Mouse (Mus musculus): Measurements from ENCODE around the gene Hs3st4. TPM values are rescaled to one million over a fixed set of nuclear protein-coding genes. Genes with fewer than 3 reads are reported as not detected.

Gene Hs3st4
- polyA plus RNA-seq, 1 experiment from 2014 or later: 18.0 TPM

DNA sequence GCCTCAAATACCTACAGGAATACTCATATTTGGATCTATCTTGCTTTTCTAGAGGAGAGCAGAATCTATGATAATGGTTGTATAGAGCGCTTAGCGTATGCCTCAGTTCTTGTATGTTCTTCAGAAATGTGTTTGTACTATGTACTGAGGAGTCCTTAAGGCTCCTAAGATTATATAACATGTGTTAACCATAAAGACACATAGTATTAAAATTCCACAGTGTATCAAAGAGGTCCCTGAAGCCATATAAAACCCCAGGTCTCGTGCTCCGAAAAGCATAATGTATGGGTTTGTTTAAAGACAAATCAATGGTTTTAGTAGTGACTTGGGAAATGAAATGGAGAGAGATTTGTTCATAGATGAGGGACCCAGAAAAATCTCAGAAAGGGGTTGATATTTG, 371.4 kb downstream of the Hs3st4 start:
- no peaks in the 10 kb centered on the region for H3K27me3 ChIP-seq (replicated peaks; ENCODE audit: control insufficient read depth, insufficient read depth, low read length)

DNA sequence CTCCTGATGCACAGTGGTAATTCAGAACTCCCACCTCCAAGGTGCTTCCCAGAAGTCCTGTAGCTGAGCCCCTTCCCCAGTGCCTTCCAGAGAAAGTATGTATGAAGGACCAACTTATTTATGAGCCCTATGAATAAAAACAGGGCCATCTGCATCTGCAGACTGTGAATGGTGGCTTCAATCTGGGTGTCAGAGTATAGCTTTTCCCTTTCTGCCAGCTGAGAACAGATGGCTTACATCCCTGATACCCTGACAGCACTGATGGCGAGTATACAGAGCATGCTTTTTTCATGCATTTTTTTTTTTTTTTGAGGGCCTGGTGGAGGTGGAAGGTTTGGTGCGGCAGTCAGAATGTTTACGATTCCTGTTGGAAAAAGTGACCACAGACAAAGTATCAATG, 375.4 kb downstream of the Hs3st4 start:
- H3K36me3 ChIP-seq (ENCODE audit: control insufficient read depth, insufficient read depth): no peaks in the 10 kb centered on the region
- H3K9me3 ChIP-seq (ENCODE audit: control insufficient read depth, low read length): no peaks in the 10 kb centered on the region
- H3K4me1 ChIP-seq (replicated peaks; ENCODE audit: control insufficient read depth, insufficient read depth, low read length): peaks cover 6% of the 10 kb centered on the region; the same call in 1 of the 2 replicates
- H3K9ac ChIP-seq (replicated peaks; ENCODE audit: low read depth, low read length): no peak overlapping the region
- H3K27ac ChIP-seq (ENCODE audit: low read length): no peak overlapping the region
- no peaks in the 10 kb centered on the region for H3K27me3 ChIP-seq (replicated peaks; ENCODE audit: control insufficient read depth, insufficient read depth, low read length)
- no peak overlapping the region for H3K4me2 ChIP-seq (ENCODE audit: low read length)
- H3K4me3 ChIP-seq (replicated peaks; ENCODE audit: low read length): no peak overlapping the region
- ATAC-seq: peak; percentile 74
- WGBS: 53% methylated on average over 3 of the region's 3 CpGs

More for the DNA sequence above, 371.4 kb downstream of the Hs3st4 start:
- Histone ChIP-seq H3K4me2 (ENCODE audit: low read length) (no peak overlapping the region), H3K4me3 (replicated peaks; ENCODE audit: low read length) (no peak overlapping the region), H3K36me3 (ENCODE audit: control insufficient read depth, insufficient read depth) (no peaks in the 10 kb centered on the region), H3K9me3 (ENCODE audit: control insufficient read depth, low read length) (no peaks in the 10 kb centered on the region), H3K27ac (ENCODE audit: low read length) (no peak overlapping the region), H3K4me1 (replicated peaks; ENCODE audit: control insufficient read depth, insufficient read depth, low read length) (peaks cover 6% of the 10 kb centered on the region; the same call in 1 of the 2 replicates), H3K9ac (replicated peaks; ENCODE audit: low read depth, low read length) (no peak overlapping the region)
- WGBS: 97% methylated on average over 4 of the region's 4 CpGs
- no peak for ATAC-seq

DNA sequence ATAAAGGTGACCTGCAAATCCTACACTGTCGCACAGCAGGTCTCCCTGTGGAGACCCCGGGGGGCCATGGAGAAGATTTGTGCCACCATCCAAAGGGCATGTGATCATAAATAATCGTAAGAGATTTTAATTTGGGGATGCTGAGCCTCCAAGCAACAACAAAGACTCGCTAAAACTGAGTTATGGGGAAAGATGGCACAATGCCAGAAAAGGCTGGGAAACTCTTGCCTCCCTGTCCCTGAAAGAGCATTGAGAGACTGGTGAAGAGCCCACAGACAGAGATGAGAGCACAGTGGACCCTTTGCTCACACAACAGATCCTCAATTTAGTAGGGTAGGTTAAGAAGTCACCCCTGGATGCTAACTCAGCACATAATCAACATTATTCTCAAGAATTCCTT, 377.2 kb downstream of the Hs3st4 start:
- Histone ChIP-seq H3K27ac (ENCODE audit: low read length) (no peak overlapping the region), H3K4me2 (ENCODE audit: low read length) (no peak overlapping the region), H3K9me3 (ENCODE audit: control insufficient read depth, low read length) (no peaks in the 10 kb centered on the region), H3K36me3 (ENCODE audit: control insufficient read depth, insufficient read depth) (no peaks in the 10 kb centered on the region), H3K27me3 (replicated peaks; ENCODE audit: control insufficient read depth, insufficient read depth, low read length) (no peaks in the 10 kb centered on the region), H3K4me3 (replicated peaks; ENCODE audit: low read length) (no peak overlapping the region), H3K4me1 (replicated peaks; ENCODE audit: control insufficient read depth, insufficient read depth, low read length) (peaks cover 6% of the 10 kb centered on the region; the same call in 1 of the 2 replicates), H3K9ac (replicated peaks; ENCODE audit: low read depth, low read length) (no peak overlapping the region)
- ATAC-seq: no peak
- WGBS: 50% methylated on average over 4 of the region's 4 CpGs

DNA sequence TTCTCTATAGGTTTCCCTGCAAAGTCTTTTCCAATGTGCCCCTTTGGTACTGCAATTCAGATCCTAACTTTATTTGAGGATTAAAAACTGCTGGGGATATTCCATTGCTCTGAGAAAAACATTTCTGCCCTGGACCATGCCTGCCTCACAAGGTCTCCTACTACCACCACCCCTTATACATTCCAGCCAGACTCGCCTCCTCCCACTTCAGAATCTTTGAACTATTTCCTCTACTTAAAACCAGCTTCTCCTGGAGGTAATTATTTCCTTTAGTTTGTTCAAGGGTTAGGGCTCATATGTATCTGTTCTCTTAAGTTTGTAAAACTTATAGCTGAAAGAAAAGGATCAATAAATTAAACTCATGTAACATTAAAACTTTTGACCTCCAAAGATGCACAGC, 389.6 kb downstream of the Hs3st4 start:
- Histone ChIP-seq H3K9ac (replicated peaks; ENCODE audit: low read depth, low read length) (no peak overlapping the region), H3K27me3 (replicated peaks; ENCODE audit: control insufficient read depth, insufficient read depth, low read length) (no peaks in the 10 kb centered on the region), H3K4me1 (replicated peaks; ENCODE audit: control insufficient read depth, insufficient read depth, low read length) (no peaks in the 10 kb centered on the region), H3K4me2 (ENCODE audit: low read length) (no peak overlapping the region), H3K36me3 (ENCODE audit: control insufficient read depth, insufficient read depth) (no peaks in the 10 kb centered on the region), H3K4me3 (replicated peaks; ENCODE audit: low read length) (no peak overlapping the region), H3K27ac (ENCODE audit: low read length) (no peak overlapping the region), H3K9me3 (ENCODE audit: control insufficient read depth, low read length) (no peaks in the 10 kb centered on the region)
- WGBS: 84% methylated on average over 1 of the region's 1 CpGs
- ATAC-seq: no peak

DNA sequence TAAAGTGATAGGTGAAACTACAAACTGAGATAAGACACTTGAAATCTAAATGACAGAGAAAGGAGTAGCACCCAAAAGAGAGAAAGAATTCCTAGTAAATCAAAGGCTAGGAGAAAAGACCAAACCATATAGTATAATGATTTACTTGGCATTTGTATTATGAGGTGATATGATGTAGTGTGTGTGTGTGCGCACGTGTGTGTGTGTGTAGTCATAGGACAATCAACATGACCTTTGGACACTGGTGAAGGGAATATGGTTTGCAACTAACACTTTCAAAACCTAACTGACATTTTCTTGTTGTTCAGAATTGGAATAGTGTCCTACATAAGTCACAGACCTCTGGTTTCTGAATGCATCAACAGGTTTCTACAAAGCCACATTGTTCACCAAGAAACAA, 390.0 kb downstream of the Hs3st4 start:
- no peak overlapping the region for H3K9ac ChIP-seq (replicated peaks; ENCODE audit: low read depth, low read length)
- no peaks in the 10 kb centered on the region for H3K27me3 ChIP-seq (replicated peaks; ENCODE audit: control insufficient read depth, insufficient read depth, low read length)
- no peak for ATAC-seq
- H3K4me3 ChIP-seq (replicated peaks; ENCODE audit: low read length): no peak overlapping the region
- 89% methylated on average over 2 of the region's 2 CpGs for WGBS
- no peaks in the 10 kb centered on the region for H3K36me3 ChIP-seq (ENCODE audit: control insufficient read depth, insufficient read depth)
- H3K4me1 ChIP-seq (replicated peaks; ENCODE audit: control insufficient read depth, insufficient read depth, low read length): no peaks in the 10 kb centered on the region
- H3K4me2 ChIP-seq (ENCODE audit: low read length): no peak overlapping the region
- H3K27ac ChIP-seq (ENCODE audit: low read length): no peak overlapping the region
- H3K9me3 ChIP-seq (ENCODE audit: control insufficient read depth, low read length): no peaks in the 10 kb centered on the region

DNA sequence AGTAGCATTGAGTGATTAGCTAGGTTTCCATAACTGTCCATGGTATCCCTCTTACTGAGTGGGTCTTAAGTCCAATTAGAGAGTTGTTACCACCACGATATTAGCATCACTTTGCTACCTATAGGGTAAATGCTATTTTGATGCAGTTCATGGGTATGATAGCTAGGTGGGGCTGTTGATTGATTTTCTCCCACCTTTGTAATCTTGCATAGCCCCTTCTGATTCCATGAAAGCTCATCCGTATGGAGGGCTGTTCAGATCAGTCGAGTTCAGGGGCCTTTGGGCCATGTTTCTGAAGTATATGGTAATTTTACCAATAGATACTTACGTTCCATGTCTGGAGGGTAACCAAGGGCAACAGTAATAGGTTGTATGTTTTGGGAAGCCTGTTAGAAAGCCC, 400.8 kb downstream of the Hs3st4 start:
- H3K4me1 ChIP-seq (replicated peaks; ENCODE audit: control insufficient read depth, insufficient read depth, low read length): peaks cover 8% of the 10 kb centered on the region; the same call in 1 of the 2 replicates
- no peak overlapping the region for H3K4me3 ChIP-seq (replicated peaks; ENCODE audit: low read length)
- no peaks in the 10 kb centered on the region for H3K36me3 ChIP-seq (ENCODE audit: control insufficient read depth, insufficient read depth)
- no peak overlapping the region for H3K27ac ChIP-seq (ENCODE audit: low read length)
- H3K27me3 ChIP-seq (replicated peaks; ENCODE audit: control insufficient read depth, insufficient read depth, low read length): no peaks in the 10 kb centered on the region
- H3K9ac ChIP-seq (replicated peaks; ENCODE audit: low read depth, low read length): no peak overlapping the region
- 0 out of 2 replicates have a peak, but pooled peaks have one; percentile 33 for ATAC-seq
- no peaks in the 10 kb centered on the region for H3K9me3 ChIP-seq (ENCODE audit: control insufficient read depth, low read length)
- no peak overlapping the region for H3K4me2 ChIP-seq (ENCODE audit: low read length)
- 17% methylated on average over 4 of the region's 4 CpGs for WGBS

DNA sequence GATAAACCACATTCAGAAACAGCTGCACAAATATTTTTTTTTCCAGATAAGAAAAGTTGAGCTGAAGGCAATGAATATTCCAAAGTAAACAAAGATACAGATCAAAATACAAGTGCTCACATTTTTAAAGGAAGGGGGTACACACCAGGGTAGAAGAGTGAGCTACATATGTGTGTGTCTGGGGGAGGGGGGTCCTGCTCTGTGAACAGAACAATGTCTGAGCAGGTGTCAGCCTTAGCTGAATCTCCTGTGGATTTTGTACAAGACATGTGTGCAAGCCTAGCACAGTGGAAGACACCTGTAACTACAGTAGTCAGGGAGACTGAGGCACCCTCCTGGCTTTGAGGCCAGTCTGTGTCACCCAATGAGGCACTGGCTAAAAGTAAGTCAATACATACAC, 416.5 kb downstream of the Hs3st4 start:
- Histone ChIP-seq H3K4me3 (replicated peaks; ENCODE audit: low read length) (no peak overlapping the region), H3K4me1 (replicated peaks; ENCODE audit: control insufficient read depth, insufficient read depth, low read length) (no peaks in the 10 kb centered on the region), H3K4me2 (ENCODE audit: low read length) (no peak overlapping the region), H3K36me3 (ENCODE audit: control insufficient read depth, insufficient read depth) (no peaks in the 10 kb centered on the region), H3K27me3 (replicated peaks; ENCODE audit: control insufficient read depth, insufficient read depth, low read length) (no peaks in the 10 kb centered on the region), H3K27ac (ENCODE audit: low read length) (no peak overlapping the region), H3K9me3 (ENCODE audit: control insufficient read depth, low read length) (no peaks in the 10 kb centered on the region), H3K9ac (replicated peaks; ENCODE audit: low read depth, low read length) (no peak overlapping the region)
- ATAC-seq: no peak

DNA sequence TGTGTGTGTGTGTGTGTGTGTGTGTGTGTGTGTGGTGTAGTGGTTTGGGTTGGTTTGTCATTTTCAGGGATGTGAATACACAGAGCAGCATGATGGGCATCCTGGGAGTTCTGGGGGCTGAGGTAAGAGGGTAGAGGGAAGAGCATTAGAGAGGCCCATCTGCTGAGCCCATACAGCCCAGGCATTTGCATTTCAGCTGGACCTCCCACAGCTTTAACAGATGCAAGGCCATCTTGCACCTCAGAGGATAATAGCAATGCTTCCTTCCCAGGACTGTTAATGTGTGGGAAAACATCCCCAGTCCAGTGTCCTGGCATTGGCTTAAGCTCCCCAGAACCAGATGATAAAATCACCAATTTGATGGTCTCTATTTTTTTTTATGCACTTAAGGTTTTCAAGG, 444.3 kb downstream of the Hs3st4 start:
- H3K36me3 ChIP-seq (ENCODE audit: control insufficient read depth, insufficient read depth): no peaks in the 10 kb centered on the region
- no peak overlapping the region for H3K4me3 ChIP-seq (replicated peaks; ENCODE audit: low read length)
- H3K9ac ChIP-seq (replicated peaks; ENCODE audit: low read depth, low read length): no peak overlapping the region
- no peaks in the 10 kb centered on the region for H3K9me3 ChIP-seq (ENCODE audit: control insufficient read depth, low read length)
- no peaks in the 10 kb centered on the region for H3K4me1 ChIP-seq (replicated peaks; ENCODE audit: control insufficient read depth, insufficient read depth, low read length)
- H3K27me3 ChIP-seq (replicated peaks; ENCODE audit: control insufficient read depth, insufficient read depth, low read length): no peaks in the 10 kb centered on the region
- H3K27ac ChIP-seq (ENCODE audit: low read length): no peak overlapping the region
- no peak overlapping the region for H3K4me2 ChIP-seq (ENCODE audit: low read length)
- ATAC-seq: no peak

Data from forebrain, embryonic 16.5 days (tissue).